Mouse (Mus musculus) megakaryocyte, adult 5-6 weeks (primary cell): ENCODE measurements around the gene Mpdz. TPM values are rescaled to one million over a fixed set of nuclear protein-coding genes. Genes with fewer than 3 reads are reported as not detected.

Experiments
- ATAC-seq: 2 replicates; pipeline ENCODE4 v1.8.0; 2016; ENCODE audit warnings: mild to moderate bottlenecking, inconsistent platforms; ENCODE audit not compliant: poor library complexity, severe bottlenecking
- total RNA-seq, 2 experiments: library from RNA; stranded (forward) in 1 of 2; stranded (reverse) in 1 of 2; fragments of 153-499, 151-499 nt in 1 of 2; fragments of 221-1000, 200-1000 nt in 1 of 2; gene quantifications; 2 replicates each; pipeline versions ENCODE4 v1.2.3 to v1.2.4; 2015 to 2017

Gene Mpdz
- total RNA-seq, 2 experiments from 2014 or later: 0.16 to 0.29 TPM

GRCm38 (mm10) chr4:81285564-81285963 lies 157.1 kb downstream of the Mpdz start:
- ATAC-seq: no peak

GRCm38 (mm10) chr4:81283611-81284010 lies 159.0 kb downstream of the Mpdz start:
- ATAC-seq: no peak

GRCm38 (mm10) chr4:81283081-81283480 lies 159.5 kb downstream of the Mpdz start:
- ATAC-seq: no peak

GRCm38 (mm10) chr4:81280098-81280497 lies 162.5 kb downstream of the Mpdz start:
- ATAC-seq: no peak

GRCm38 (mm10) chr4:81279451-81279850 lies 163.2 kb downstream of the Mpdz start:
- ATAC-seq: no peak

- ATAC-seq: no peak
These were observed 166.5 kb downstream of the Mpdz start for GRCm38 (mm10) chr4:81275957-81276715.

GRCm38 (mm10) chr4:81273067-81273466 lies 169.5 kb downstream of the Mpdz start:
- ATAC-seq: no peak

GRCm38 (mm10) chr4:81252859-81253780 lies 189.5 kb downstream of the Mpdz start:
- no peak for ATAC-seq

- no peak for ATAC-seq
These were observed 190.3 kb downstream of the Mpdz start for GRCm38 (mm10) chr4:81252334-81252733.

GRCm38 (mm10) chr4:81251934-81252333 lies 190.7 kb downstream of the Mpdz start:
- no peak for ATAC-seq

- no peak for ATAC-seq
These were observed 193.4 kb downstream of the Mpdz start for GRCm38 (mm10) chr4:81249245-81249644.

GRCm38 (mm10) chr4:81236227-81236626 lies 206.4 kb downstream of the Mpdz start:
- ATAC-seq: no peak
